Mouse (Mus musculus) monocyte, adult 2 months (primary cell): Measurements from ENCODE around the gene Zfr2.

ENCODE experiments used
- DNase-seq, 2 experiments: peaks; one replicate each; pipeline ENCODE4 v3.0.0; 2022; ENCODE audit warnings: low spot score in 2 of 2, low read depth in 1 of 2

Gene Zfr2

GRCm38 (mm10) chr10:81232580-81233225 is at the start of gene Zfr2:
Gene Zfr2, plus strand, starts transcription at chr10:81233155.
- DNase-seq = peak; percentile 65 to 80

DNA sequence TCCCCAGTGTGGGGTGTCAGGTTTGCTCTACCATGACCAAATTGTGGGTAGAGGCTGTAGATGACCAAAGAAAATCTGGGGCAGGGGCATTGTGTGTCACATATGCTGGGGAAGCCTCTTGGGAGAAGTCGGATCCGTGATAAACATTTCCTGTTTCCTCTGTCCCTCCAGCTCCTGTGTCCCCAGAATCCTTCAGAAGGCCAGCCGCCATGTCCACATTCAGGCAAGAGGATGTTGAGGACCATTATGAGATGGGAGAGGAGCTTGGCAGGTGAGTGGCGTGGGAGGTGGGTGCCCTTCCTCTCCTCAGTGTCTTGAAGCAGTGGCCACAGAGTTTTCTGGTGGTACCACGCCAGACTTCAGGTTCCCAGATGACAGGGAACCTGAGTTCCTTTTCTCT is 49.1 kb upstream of the Zfr2 start, which contains the start of gene 4930442H23Rik:
4930442H23Rik (minus strand) TSS at position 45 of the 400 bp plus-strand sequence.
- no peak for DNase-seq

GRCm38 (mm10) chr10:81184765-81185164 is 48.2 kb upstream of the Zfr2 start:
- DNase-seq = no peak

GRCm38 (mm10) chr10:81187161-81187560 is 45.8 kb upstream of the Zfr2 start:
- DNase-seq = no peak

- no peak for DNase-seq
Measured at GRCm38 (mm10) chr10:81189821-81190220, 43.1 kb upstream of the Zfr2 start.

- DNase-seq = no peak
Measured at GRCm38 (mm10) chr10:81190236-81190911, 42.6 kb upstream of the Zfr2 start.

DNA sequence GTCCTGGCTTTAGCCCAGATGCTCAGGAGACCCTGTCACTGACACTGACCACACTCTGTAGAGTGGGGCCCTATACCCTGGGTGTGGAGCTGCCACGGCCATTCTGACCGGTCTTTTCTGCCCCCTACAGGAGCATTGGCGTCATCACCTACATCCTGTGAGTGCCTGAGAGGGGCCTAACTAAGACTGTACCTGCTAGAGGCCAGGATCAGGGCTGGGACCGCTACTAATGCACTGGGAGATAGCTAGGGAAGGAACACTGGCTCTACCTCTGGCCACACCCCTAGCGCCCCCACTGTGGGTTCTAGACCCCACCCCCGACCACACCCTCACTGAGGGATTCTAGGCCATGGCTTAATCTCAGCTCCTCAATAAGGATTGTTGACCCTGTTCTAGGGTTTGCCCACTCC is 42.0 kb upstream of the Zfr2 start:
- DNase-seq = no peak

DNA sequence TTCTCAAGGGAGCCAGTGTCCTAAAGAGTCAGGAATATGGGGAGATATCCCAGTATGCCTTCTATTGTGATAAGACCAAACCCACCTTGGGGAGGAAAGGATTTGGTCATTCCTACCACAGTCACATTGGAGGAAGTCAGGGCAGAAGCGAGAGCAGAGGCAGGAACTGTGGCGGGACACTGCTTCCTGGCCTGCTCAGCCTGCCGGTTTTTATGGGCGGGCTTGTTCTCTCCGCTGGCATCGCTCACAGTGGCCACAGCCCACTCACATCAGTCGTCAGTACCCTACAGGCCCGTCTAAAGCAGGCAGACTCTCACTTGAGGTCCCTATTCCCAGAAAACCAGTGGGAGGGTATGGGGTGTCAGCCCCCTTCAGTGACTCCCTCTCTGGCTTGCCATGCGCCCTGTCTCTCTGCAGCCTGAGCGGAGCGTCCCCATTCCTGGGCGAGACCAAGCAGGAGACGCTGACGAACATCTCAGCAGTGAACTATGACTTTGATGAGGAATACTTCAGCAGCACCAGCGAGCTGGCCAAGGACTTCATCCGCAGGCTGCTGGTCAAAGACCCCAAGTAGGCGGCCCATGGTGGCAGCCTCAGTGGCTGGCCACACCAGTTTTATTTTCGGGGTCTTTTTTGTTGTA is 41.5 kb upstream of the Zfr2 start:
- no peak for DNase-seq

GRCm38 (mm10) chr10:81192270-81192967 is 40.5 kb upstream of the Zfr2 start:
- DNase-seq = peak in 1 of 2 experiments; percentile 66

DNA sequence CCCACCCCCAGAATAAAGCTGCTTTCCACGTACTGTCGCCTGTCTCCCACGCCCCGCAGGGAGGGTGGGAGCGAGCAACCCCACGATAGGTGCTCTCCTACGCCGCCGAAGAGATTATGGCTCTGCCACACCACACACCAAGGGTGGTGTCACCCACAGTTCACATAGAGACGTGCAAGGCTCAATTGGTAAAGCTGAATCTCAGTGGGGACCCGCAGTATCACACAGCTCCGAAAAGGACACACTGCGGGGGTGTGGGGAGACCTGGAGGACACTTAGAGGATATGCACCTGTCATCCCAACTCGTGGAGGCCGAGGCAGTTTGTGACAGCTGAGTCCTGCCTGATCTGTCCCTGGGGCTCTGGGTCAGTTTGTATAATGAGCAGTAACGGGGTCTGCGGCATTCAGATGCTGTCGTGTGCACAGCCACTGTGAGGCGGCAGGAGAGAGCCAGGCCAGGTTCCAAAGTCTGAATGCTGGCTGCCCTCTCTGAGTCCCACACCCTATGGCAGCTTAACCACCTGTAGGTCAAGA is 39.9 kb upstream of the Zfr2 start:
- DNase-seq = no peak

- no peak for DNase-seq
Measured at GRCm38 (mm10) chr10:81193991-81194774, 38.8 kb upstream of the Zfr2 start.

GRCm38 (mm10) chr10:81195300-81195699 is 37.7 kb upstream of the Zfr2 start:
- no peak for DNase-seq

- no peak for DNase-seq
Measured at GRCm38 (mm10) chr10:81196470-81197065, 36.4 kb upstream of the Zfr2 start.

- no peak for DNase-seq
Measured at GRCm38 (mm10) chr10:81197305-81197704, 35.6 kb upstream of the Zfr2 start.

GRCm38 (mm10) chr10:81198230-81198629 is 34.7 kb upstream of the Zfr2 start:
- DNase-seq = peak in 1 of 2 experiments; percentile 51

DNA sequence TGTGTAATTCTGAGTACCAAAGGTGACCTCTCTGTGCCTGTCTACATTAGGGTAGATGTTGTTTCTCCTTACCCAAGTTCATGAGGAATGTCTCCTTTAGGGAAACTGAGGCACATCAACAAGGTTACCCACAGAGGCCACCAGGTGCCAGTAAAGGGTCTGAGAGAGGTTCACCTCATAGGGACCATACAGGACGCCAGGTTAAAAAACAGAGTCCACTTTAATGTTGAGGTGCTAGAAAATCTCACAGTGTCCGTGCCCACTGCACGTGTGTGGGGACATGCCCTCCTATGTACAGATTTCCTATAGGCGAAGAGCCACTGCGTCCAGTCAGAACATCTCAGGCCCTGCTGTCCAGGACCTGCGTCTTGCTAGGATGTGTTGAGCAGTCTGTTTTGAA is 34.0 kb upstream of the Zfr2 start:
- no peak for DNase-seq

DNA sequence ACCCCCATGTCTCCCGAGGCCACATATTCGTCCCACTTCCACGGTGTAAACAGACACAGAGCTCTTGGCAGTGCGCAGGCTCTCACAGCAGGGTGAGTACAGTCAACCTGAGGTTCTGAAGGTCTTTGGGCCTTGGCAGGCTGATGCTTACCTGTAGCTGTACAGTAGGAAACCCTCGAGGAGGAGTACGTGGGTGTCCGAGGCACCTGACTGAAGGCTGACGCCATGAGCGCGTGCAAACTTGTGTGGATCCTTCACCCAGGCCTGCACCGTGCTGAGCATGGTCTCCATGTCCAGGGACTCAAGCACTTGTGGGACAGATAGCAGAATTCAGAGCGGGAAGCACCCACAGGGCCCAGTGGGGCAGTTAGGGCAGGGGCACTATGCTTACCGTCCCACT is 32.8 kb upstream of the Zfr2 start:
- DNase-seq = no peak

- DNase-seq = no peak
Measured at GRCm38 (mm10) chr10:81200605-81201287, 32.2 kb upstream of the Zfr2 start.
